Mouse (Mus musculus): ENCODE results near the gene Mbnl1.

DNA sequence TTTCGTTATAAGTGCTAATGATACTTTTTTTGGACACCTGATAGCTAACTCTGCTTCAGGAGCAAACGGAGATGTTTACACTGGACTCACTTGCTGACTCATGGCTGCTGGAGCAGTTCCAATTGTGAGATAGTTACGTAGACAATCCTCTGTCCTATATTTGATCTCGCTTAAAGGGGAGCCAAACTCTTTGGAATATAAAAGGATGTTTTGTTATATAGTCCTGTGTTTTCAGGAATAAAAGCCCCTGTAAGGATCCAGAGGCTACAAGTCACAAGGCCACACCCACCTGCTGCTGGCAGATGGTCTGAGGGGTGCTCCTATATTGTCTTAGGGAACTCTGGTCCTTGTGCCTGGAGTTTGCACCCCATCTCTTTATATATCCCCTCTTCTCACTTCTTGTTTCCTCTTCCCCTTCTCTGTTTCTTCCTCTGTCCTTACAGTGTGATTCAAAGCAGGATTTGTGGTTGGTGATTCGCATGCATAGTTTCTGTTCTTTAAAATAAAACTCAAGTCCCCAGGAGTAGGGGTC lies 97.9 kb downstream of the Mbnl1 start:
- TF ChIP-seq CTCF (IDR thresholded peaks at IDR 0.05; ENCODE audit: low read depth), result no peak
- peak; percentile 83 for TF ChIP-seq EP300 (IDR thresholded peaks at IDR 0.05; ENCODE audit: low read depth)
